Comparison of ENCODE assay signal across 27 mouse cellular contexts in the genomic region with DNA sequence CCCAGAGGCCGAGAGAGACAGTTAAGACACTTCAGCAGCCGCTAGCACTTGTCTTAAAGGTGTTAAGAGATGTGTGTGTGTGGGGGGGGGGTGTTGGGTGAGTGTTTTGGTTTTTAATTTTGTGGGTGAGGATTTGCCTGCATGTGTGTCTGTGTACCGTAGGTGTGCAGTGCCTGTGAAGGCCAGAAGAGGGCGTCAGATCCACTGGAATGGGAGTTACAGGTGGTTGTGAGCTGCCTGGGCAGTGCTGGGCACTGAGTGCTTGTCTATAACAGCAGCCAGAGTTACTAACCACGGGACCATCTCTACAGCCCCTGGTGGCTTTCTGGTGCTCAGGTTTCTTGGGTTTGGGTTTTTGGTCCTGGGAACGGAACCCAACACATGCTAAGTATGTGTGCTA. TPM values are rescaled to one million over a fixed set of nuclear protein-coding genes. Genes with fewer than 3 reads are reported as not detected.
DNase-seq lines count a peak whose midpoint lies in the region; ATAC-seq and TF ChIP-seq lines count a peak whose summit lies in the region.
"Had no signal": no experiment of that assay in that cellular context is flagged by ENCODE, and none has a peak within 500 bp of the region (broad histone marks: within the 10 kb centered on the region; RNA-seq: fewer than 3 reads in every experiment).

No protein-coding gene starts in this region.

- no peak for DNase-seq in forebrain, postnatal 0 days
- DNase-seq in forebrain, embryonic 10.5 days (ENCODE audit: extremely low spot score, low spot score): no peak
- no peak for DNase-seq in layer of hippocampus, adult 2 months (ENCODE audit: low spot score in 2 of 2)
- no peak for DNase-seq in layer of hippocampus, postnatal 36 days
- peak; percentile 82 for DNase-seq in midbrain, embryonic 11.5 days (ENCODE audit: low spot score, missing footprints)
- DNase-seq in stomach, postnatal 0 days (ENCODE audit: low spot score): no peak
- no peak for DNase-seq in spleen, postnatal 4 days (ENCODE audit: low spot score in 2 of 2)
- DNase-seq: adrenal gland, postnatal 14 days; cerebellum, adult 2 months; gastrocnemius, postnatal 10 days; heart, postnatal 36 days; right cerebral cortex, adult 18-20 months; spleen, adult 18-20 months; thymus, postnatal 25 days had no signal

- no peak overlapping the region for H3K4me3 ChIP-seq in forebrain, postnatal 0 days (ENCODE audit: low read depth, low read length)
- H3K4me3 ChIP-seq in forebrain, embryonic 10.5 days: no peak overlapping the region
- H3K4me3 ChIP-seq in layer of hippocampus, adult 2 months: no peak overlapping the region
- H3K4me3 ChIP-seq in midbrain, embryonic 11.5 days (ENCODE audit: low read depth, low read length): no peak overlapping the region
- no peak overlapping the region for H3K4me3 ChIP-seq in midbrain, embryonic 16.5 days (ENCODE audit: low read depth, low read length)
- no peak overlapping the region for H3K4me3 ChIP-seq in stomach, postnatal 0 days (ENCODE audit: low read depth, low read length)
- H3K4me3 ChIP-seq: limb, embryonic 10.5 days had no signal

- no peak overlapping the region for H3K9ac ChIP-seq in forebrain, postnatal 0 days
- no peak overlapping the region for H3K9ac ChIP-seq in midbrain, embryonic 11.5 days (ENCODE audit: low read length)
- no peak overlapping the region for H3K9ac ChIP-seq in midbrain, embryonic 16.5 days (ENCODE audit: low read depth, low read length)
- H3K9ac ChIP-seq in stomach, postnatal 0 days (ENCODE audit: low read length): no peak overlapping the region
- H3K9ac ChIP-seq: midbrain, embryonic 15.5 days; stomach, embryonic 15.5 days had no signal

- TF ChIP-seq CTCF in forebrain, postnatal 0 days (IDR thresholded peaks at IDR 0.05; ENCODE audit: low read depth): peak; percentile 21; the same call in 1 of the 2 replicates
- TF ChIP-seq CTCF in layer of hippocampus, adult 2 months (conservative IDR thresholded peaks at IDR 0.05): peak; percentile 38
- TF ChIP-seq CTCF in stomach, postnatal 0 days (IDR thresholded peaks at IDR 0.05; ENCODE audit: low read depth): peak; percentile 45

- H3K4me2 ChIP-seq in forebrain, postnatal 0 days (ENCODE audit: low read depth): no peak overlapping the region
- H3K4me2 ChIP-seq in midbrain, embryonic 11.5 days: no peak overlapping the region
- H3K4me2 ChIP-seq in midbrain, embryonic 16.5 days (ENCODE audit: low read length): no peak overlapping the region
- no peak overlapping the region for H3K4me2 ChIP-seq in stomach, postnatal 0 days (replicated peaks; ENCODE audit: low read depth)

- no peak for TF ChIP-seq EP300 in stomach, postnatal 0 days (optimal IDR thresholded peaks at IDR 0.05)

- H3K4me1 ChIP-seq in forebrain, postnatal 0 days (ENCODE audit: insufficient read depth): no peaks in the 10 kb centered on the region
- peaks cover 35% of the 10 kb centered on the region for H3K4me1 ChIP-seq in forebrain, embryonic 10.5 days
- peaks cover 11% of the 10 kb centered on the region for H3K4me1 ChIP-seq in midbrain, embryonic 11.5 days (ENCODE audit: control insufficient read depth, insufficient read depth, low read length)
- peaks cover 12% of the 10 kb centered on the region for H3K4me1 ChIP-seq in midbrain, embryonic 16.5 days (ENCODE audit: control insufficient read depth, insufficient read depth, low read length)
- peaks cover 8% of the 10 kb centered on the region for H3K4me1 ChIP-seq in stomach, postnatal 0 days (replicated peaks; ENCODE audit: control insufficient read depth, insufficient read depth)

- WGBS in forebrain, postnatal 0 days: 85% methylated on average over 6 of the region's 6 CpGs
- WGBS in forebrain, embryonic 10.5 days: 82% methylated on average over 6 of the region's 6 CpGs
- WGBS in midbrain, embryonic 11.5 days: 79% methylated on average over 6 of the region's 6 CpGs
- 78% methylated on average over 6 of the region's 6 CpGs for WGBS in midbrain, embryonic 16.5 days
- 82% methylated on average over 6 of the region's 6 CpGs for WGBS in stomach, postnatal 0 days

- ATAC-seq in forebrain, postnatal 0 days: no peak
- no peak for ATAC-seq in midbrain, embryonic 11.5 days (ENCODE audit: low FRiP score)
- ATAC-seq in midbrain, embryonic 16.5 days: no peak
- ATAC-seq in stomach, postnatal 0 days (ENCODE audit: low FRiP score, low TSS enrichment): no peak
- ATAC-seq: activated CD4-positive, CD25-positive, alpha-beta regulatory T cell, adult 4 months; CD4-positive, CD25-positive, alpha-beta regulatory T cell, adult 4 months; midbrain, embryonic 15.5 days had no signal

- H3K36me3 ChIP-seq in forebrain, postnatal 0 days (ENCODE audit: insufficient read depth): no peaks in the 10 kb centered on the region
- no peaks in the 10 kb centered on the region for H3K36me3 ChIP-seq in forebrain, embryonic 10.5 days (replicated peaks)
- no peaks in the 10 kb centered on the region for H3K36me3 ChIP-seq in midbrain, embryonic 11.5 days (ENCODE audit: control insufficient read depth, insufficient read depth, low read length)
- H3K36me3 ChIP-seq in midbrain, embryonic 16.5 days (ENCODE audit: control insufficient read depth, insufficient read depth, low read length): peaks cover under 1% of the 10 kb centered on the region; the same call in 1 of the 2 replicates
- no peaks in the 10 kb centered on the region for H3K36me3 ChIP-seq in stomach, postnatal 0 days (ENCODE audit: control insufficient read depth, insufficient read depth, low read length)
- H3K36me3 ChIP-seq: midbrain, embryonic 15.5 days had no signal

- no peak overlapping the region for H3K27ac ChIP-seq in forebrain, postnatal 0 days (ENCODE audit: low read depth, low read length)
- H3K27ac ChIP-seq in forebrain, embryonic 10.5 days: no peak overlapping the region
- no peak overlapping the region for H3K27ac ChIP-seq in layer of hippocampus, adult 2 months
- H3K27ac ChIP-seq in midbrain, embryonic 11.5 days (ENCODE audit: low read depth, low read length): no peak overlapping the region
- H3K27ac ChIP-seq in midbrain, embryonic 16.5 days (ENCODE audit: low read length): no peak overlapping the region
- no peak overlapping the region for H3K27ac ChIP-seq in stomach, postnatal 0 days (replicated peaks)
- H3K27ac ChIP-seq: embryonic facial prominence, embryonic 13.5 days; limb, embryonic 10.5 days; midbrain, embryonic 15.5 days had no signal

- no peaks in the 10 kb centered on the region for H3K27me3 ChIP-seq in forebrain, postnatal 0 days (ENCODE audit: insufficient read depth, low read length)
- H3K27me3 ChIP-seq in forebrain, embryonic 10.5 days (ENCODE audit: poor library complexity, severe bottlenecking): peaks cover 42% of the 10 kb centered on the region
- H3K27me3 ChIP-seq in midbrain, embryonic 11.5 days (ENCODE audit: control insufficient read depth, insufficient read depth, low read length): no peaks in the 10 kb centered on the region; the same call in 1 of the 2 replicates
- H3K27me3 ChIP-seq in midbrain, embryonic 16.5 days (ENCODE audit: control insufficient read depth, insufficient read depth, low read depth, low read length): no peaks in the 10 kb centered on the region
- H3K27me3 ChIP-seq in stomach, postnatal 0 days (ENCODE audit: control insufficient read depth, insufficient read depth, low read length): no peaks in the 10 kb centered on the region
- H3K27me3 ChIP-seq: embryonic facial prominence, embryonic 13.5 days; stomach, embryonic 15.5 days had no signal

- no peaks in the 10 kb centered on the region for H3K9me3 ChIP-seq in forebrain, postnatal 0 days (ENCODE audit: low read length)
- H3K9me3 ChIP-seq in forebrain, embryonic 10.5 days: no peaks in the 10 kb centered on the region
- no peaks in the 10 kb centered on the region for H3K9me3 ChIP-seq in midbrain, embryonic 11.5 days (ENCODE audit: control insufficient read depth, low read length)
- H3K9me3 ChIP-seq in midbrain, embryonic 16.5 days (replicated peaks; ENCODE audit: control insufficient read depth, low read length, poor library complexity, severe bottlenecking): no peaks in the 10 kb centered on the region
- H3K9me3 ChIP-seq in stomach, postnatal 0 days (ENCODE audit: control insufficient read depth, low read length): no peaks in the 10 kb centered on the region
- H3K9me3 ChIP-seq: embryonic facial prominence, embryonic 13.5 days; limb, embryonic 10.5 days; midbrain, embryonic 15.5 days; stomach, embryonic 15.5 days had no signal

RNA-seq across cellular contexts. Expression of gene Trpm4, which starts 2.1 kb away (rescaled TPM):
- 17.1 and 17.5 TPM in 2 replicates for total RNA-seq in forebrain, postnatal 0 days (2014; rRNA removed)
- polyA plus RNA-seq in forebrain, postnatal 0 days (2015; fragmentation: Nextera tagmentation; extraction: Ambion mirVana): 8.9 and 9.4 TPM in 2 replicates
- polyA plus RNA-seq in forebrain, embryonic 10.5 days (2016; fragmentation: Nextera tagmentation; extraction: Ambion mirVana): 8.3 and 8.9 TPM in 2 replicates
- 10 to 100 TPM; 12.8 to 16.5 TPM for total RNA-seq in layer of hippocampus, adult 2 months (2021)
- 10 to 100 TPM; 12.9 to 14.8 TPM for total RNA-seq in layer of hippocampus, postnatal 36 days (2021)
- 4.4 and 6.1 TPM in 2 replicates for polyA plus RNA-seq in midbrain, embryonic 11.5 days (2014; fragmentation: Nextera tagmentation; extraction: Ambion mirVana)
- 11.1 and 12.4 TPM in 2 replicates for polyA plus RNA-seq in midbrain, embryonic 16.5 days (2015; fragmentation: Nextera tagmentation; extraction: Ambion mirVana)
- 22.7 and 23.7 TPM in 2 replicates for polyA plus RNA-seq in stomach, postnatal 0 days (2015; fragmentation: Nextera tagmentation; extraction: Ambion mirVana)

RNA-seq across cellular contexts. Expression of gene Hrc, which starts 3.6 kb away (rescaled TPM):
- total RNA-seq in forebrain, postnatal 0 days (2014; rRNA removed): 0.46 and 0.52 TPM in 2 replicates
- polyA plus RNA-seq in forebrain, postnatal 0 days (2015; fragmentation: Nextera tagmentation; extraction: Ambion mirVana): not detected in 2 replicates
- 0.31 and 0.42 TPM in 2 replicates for polyA plus RNA-seq in forebrain, embryonic 10.5 days (2016; fragmentation: Nextera tagmentation; extraction: Ambion mirVana)
- under 1 TPM; 0.22 to 0.33 TPM for total RNA-seq in layer of hippocampus, adult 2 months (2021)
- under 1 TPM; 0.20 to 0.46 TPM for total RNA-seq in layer of hippocampus, postnatal 36 days (2021)
- 0.11 and 0.19 TPM in 2 replicates for polyA plus RNA-seq in midbrain, embryonic 11.5 days (2014; fragmentation: Nextera tagmentation; extraction: Ambion mirVana)
- 0.39 and 0.40 TPM in 2 replicates for polyA plus RNA-seq in midbrain, embryonic 16.5 days (2015; fragmentation: Nextera tagmentation; extraction: Ambion mirVana)
- 0.80 and 0.85 TPM in 2 replicates for polyA plus RNA-seq in stomach, postnatal 0 days (2015; fragmentation: Nextera tagmentation; extraction: Ambion mirVana)
- total RNA-seq: megakaryocyte progenitor cell, adult 5-6 weeks had no signal
- polyA plus RNA-seq: activated CD4-positive, CD25-positive, alpha-beta regulatory T cell, adult 4 months; CD4-positive, CD25-positive, alpha-beta regulatory T cell, adult 4 months had no signal

RNA-seq across cellular contexts. Expression of gene Ppfia3, which starts 35.3 kb away (rescaled TPM):
- 76.5 and 81.0 TPM in 2 replicates for total RNA-seq in forebrain, postnatal 0 days (2014; rRNA removed)
- 21.7 and 26.0 TPM in 2 replicates for polyA plus RNA-seq in forebrain, postnatal 0 days (2015; fragmentation: Nextera tagmentation; extraction: Ambion mirVana)
- polyA plus RNA-seq in forebrain, embryonic 10.5 days (2016; fragmentation: Nextera tagmentation; extraction: Ambion mirVana): 6.0 and 8.9 TPM in 2 replicates
- total RNA-seq in layer of hippocampus, adult 2 months (2021): 100 to 1,000 TPM; 133 to 138 TPM
- 100 to 1,000 TPM; 126 to 128 TPM for total RNA-seq in layer of hippocampus, postnatal 36 days (2021)
- 7.7 and 8.1 TPM in 2 replicates for polyA plus RNA-seq in midbrain, embryonic 11.5 days (2014; fragmentation: Nextera tagmentation; extraction: Ambion mirVana)
- 28.5 and 29.2 TPM in 2 replicates for polyA plus RNA-seq in midbrain, embryonic 16.5 days (2015; fragmentation: Nextera tagmentation; extraction: Ambion mirVana)
- 6.0 and 7.1 TPM in 2 replicates for polyA plus RNA-seq in stomach, postnatal 0 days (2015; fragmentation: Nextera tagmentation; extraction: Ambion mirVana)
- total RNA-seq: common myeloid progenitor, adult 5-6 weeks; heart, postnatal 36 days; megakaryocyte progenitor cell, adult 5-6 weeks had no signal
- polyA plus RNA-seq: activated CD4-positive, CD25-positive, alpha-beta regulatory T cell, adult 4 months; CD4-positive, CD25-positive, alpha-beta regulatory T cell, adult 4 months had no signal

RNA-seq across cellular contexts. Expression of gene Lin7b, which starts 38.9 kb away (rescaled TPM):
- total RNA-seq in forebrain, postnatal 0 days (2014; rRNA removed): 32.2 and 47.3 TPM in 2 replicates
- 36.8 and 39.8 TPM in 2 replicates for polyA plus RNA-seq in forebrain, postnatal 0 days (2015; fragmentation: Nextera tagmentation; extraction: Ambion mirVana)
- polyA plus RNA-seq in forebrain, embryonic 10.5 days (2016; fragmentation: Nextera tagmentation; extraction: Ambion mirVana): 0.47 and 0.81 TPM in 2 replicates
- total RNA-seq in layer of hippocampus, adult 2 months (2021): 100 to 1,000 TPM; 138 to 146 TPM
- 100 to 1,000 TPM; 133 to 154 TPM for total RNA-seq in layer of hippocampus, postnatal 36 days (2021)
- 0.75 and 1.2 TPM in 2 replicates for polyA plus RNA-seq in midbrain, embryonic 11.5 days (2014; fragmentation: Nextera tagmentation; extraction: Ambion mirVana)
- 27.0 and 39.9 TPM in 2 replicates for polyA plus RNA-seq in midbrain, embryonic 16.5 days (2015; fragmentation: Nextera tagmentation; extraction: Ambion mirVana)
- polyA plus RNA-seq in stomach, postnatal 0 days (2015; fragmentation: Nextera tagmentation; extraction: Ambion mirVana): 5.9 and 6.1 TPM in 2 replicates
- total RNA-seq: megakaryocyte progenitor cell, adult 5-6 weeks had no signal
- polyA plus RNA-seq: activated CD4-positive, CD25-positive, alpha-beta regulatory T cell, adult 4 months; CD4-positive, CD25-positive, alpha-beta regulatory T cell, adult 4 months; liver, embryonic 16.5 days had no signal

RNA-seq across cellular contexts. Expression of gene Slc6a21, which starts 54.2 kb away (rescaled TPM):
- not detected in 2 replicates for total RNA-seq in forebrain, postnatal 0 days (2014; rRNA removed)
- polyA plus RNA-seq in forebrain, postnatal 0 days (2015; fragmentation: Nextera tagmentation; extraction: Ambion mirVana): not detected in 2 replicates
- not detected in 2 replicates for polyA plus RNA-seq in forebrain, embryonic 10.5 days (2016; fragmentation: Nextera tagmentation; extraction: Ambion mirVana)
- not detected for total RNA-seq in layer of hippocampus, adult 2 months (2021)
- total RNA-seq in layer of hippocampus, postnatal 36 days (2021): not detected
- not detected in 2 replicates for polyA plus RNA-seq in midbrain, embryonic 11.5 days (2014; fragmentation: Nextera tagmentation; extraction: Ambion mirVana)
- polyA plus RNA-seq in midbrain, embryonic 16.5 days (2015; fragmentation: Nextera tagmentation; extraction: Ambion mirVana): not detected in 2 replicates
- polyA plus RNA-seq in stomach, postnatal 0 days (2015; fragmentation: Nextera tagmentation; extraction: Ambion mirVana): not detected in 2 replicates
- total RNA-seq: adrenal gland, postnatal 14 days; common myeloid progenitor, adult 5-6 weeks; gastrocnemius, postnatal 10 days; heart, postnatal 36 days; megakaryocyte progenitor cell, adult 5-6 weeks had no signal
- polyA plus RNA-seq: activated CD4-positive, CD25-positive, alpha-beta regulatory T cell, adult 4 months; CD4-positive, CD25-positive, alpha-beta regulatory T cell, adult 4 months; cerebellum, adult 2 months; embryonic facial prominence, embryonic 13.5 days; heart, embryonic 11.5 days; kidney, embryonic 14.5 days; large intestine, adult 2 months; limb, embryonic 10.5 days; liver, embryonic 16.5 days; midbrain, embryonic 15.5 days; stomach, embryonic 15.5 days had no signal
